8 mouse cellular contexts compared by ENCODE assay signal in the genomic region with DNA sequence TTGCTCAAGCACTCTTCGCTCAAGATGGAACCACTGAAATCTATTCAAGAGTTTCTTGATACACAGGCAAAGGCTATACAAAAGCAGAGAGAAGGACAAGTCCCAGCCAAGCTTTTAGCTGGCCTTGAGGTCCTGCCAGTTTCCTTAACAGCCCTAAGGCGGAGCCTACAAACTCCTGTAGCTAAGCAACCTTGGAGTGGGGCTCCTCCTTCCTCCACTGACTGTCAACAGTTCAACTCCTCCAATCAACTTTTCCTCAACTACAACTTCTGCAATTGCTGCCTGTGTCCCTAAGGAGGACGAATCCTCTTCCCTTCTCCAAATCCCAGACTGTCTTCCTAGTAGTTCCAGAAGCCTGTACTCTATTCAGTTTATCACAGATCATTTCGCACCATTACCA. TPM values are rescaled to one million over a fixed set of nuclear protein-coding genes. Genes with fewer than 3 reads are reported as not detected.
A peak's percentile ranks its signal among the peaks of the same experiment; 100 is the strongest.
DNase-seq lines count a peak whose midpoint lies in the region; ATAC-seq and TF ChIP-seq lines count a peak whose summit lies in the region.

No protein-coding gene starts in this region.

- H3K27me3 ChIP-seq in megakaryocyte, embryonic 14.5 days (replicated peaks), result peaks cover 6% of the 10 kb centered on the region
- no peaks in the 10 kb centered on the region for H3K27me3 ChIP-seq in stomach, embryonic 16.5 days (ENCODE audit: control insufficient read depth, insufficient read depth, low read length)

- H3K4me2 ChIP-seq in stomach, embryonic 16.5 days (ENCODE audit: low read depth, low read length), result peak overlapping the region; percentile 79

- ATAC-seq in activated CD4-positive, CD25-positive, alpha-beta regulatory T cell, adult 4 months, result peak; percentile 33
- ATAC-seq in stomach, embryonic 16.5 days (ENCODE audit: insufficient read depth, low FRiP score), result peak; percentile 71; the same call in 1 of the 2 replicates

- peaks cover 32% of the 10 kb centered on the region for H3K36me3 ChIP-seq in megakaryocyte, embryonic 14.5 days (replicated peaks; ENCODE audit: low read length)
- no peaks in the 10 kb centered on the region for H3K36me3 ChIP-seq in stomach, embryonic 16.5 days (ENCODE audit: control insufficient read depth, insufficient read depth, low read length)

- H3K4me1 ChIP-seq in megakaryocyte, embryonic 14.5 days, result peaks cover 63% of the 10 kb centered on the region
- H3K4me1 ChIP-seq in stomach, embryonic 16.5 days (ENCODE audit: control insufficient read depth, insufficient read depth, low read length), result peaks cover 23% of the 10 kb centered on the region

- H3K9ac ChIP-seq in stomach, embryonic 16.5 days (ENCODE audit: low read length), result peak overlapping the region; percentile 92

- DNase-seq in layer of hippocampus, adult 2 months (ENCODE audit: low spot score in 2 of 2), result peak in 1 of 2 experiments; percentile 60
- DNase-seq in layer of hippocampus, postnatal 36 days, result no peak
- peak; percentile 53 for DNase-seq in fibroblast of lung, adult 2 months (ENCODE audit: low read depth)
- DNase-seq in heart, postnatal 14 days, result peak; percentile 47 to 53
- peak; percentile 70 to 80 for DNase-seq in kidney, postnatal 36 days

- no peak for TF ChIP-seq CTCF in layer of hippocampus, adult 2 months (conservative IDR thresholded peaks at IDR 0.05)

- intact Hi-C loops in heart, postnatal 14 days (cut with DNase I), result no loop called here

- WGBS in stomach, embryonic 16.5 days, result 38% methylated on average over 4 of the region's 4 CpGs

- peak overlapping the region; percentile 64 for H3K4me3 ChIP-seq in layer of hippocampus, adult 2 months
- H3K4me3 ChIP-seq in megakaryocyte, embryonic 14.5 days (replicated peaks), result peak overlapping the region; percentile 98
- peak overlapping the region; percentile 92 for H3K4me3 ChIP-seq in stomach, embryonic 16.5 days (replicated peaks; ENCODE audit: low read length)

- H3K27ac ChIP-seq in layer of hippocampus, adult 2 months, result peak overlapping the region; percentile 96
- peak overlapping the region; percentile 68 for H3K27ac ChIP-seq in stomach, embryonic 16.5 days (ENCODE audit: low read length)

- H3K9me3 ChIP-seq in megakaryocyte, embryonic 14.5 days, result no peaks in the 10 kb centered on the region
- H3K9me3 ChIP-seq in stomach, embryonic 16.5 days (replicated peaks; ENCODE audit: control insufficient read depth, low read length), result no peaks in the 10 kb centered on the region

RNA-seq across cellular contexts. Expression of a gene that starts 36.4 kb away (rescaled TPM):
- total RNA-seq in layer of hippocampus, adult 2 months (2021), result 10 to 100 TPM; 57.9 to 61.0 TPM
- 10 to 100 TPM; 56.4 to 59.3 TPM for total RNA-seq in layer of hippocampus, postnatal 36 days (2021)
- polyA plus RNA-seq in activated CD4-positive, CD25-positive, alpha-beta regulatory T cell, adult 4 months (2017; shearing (Covaris generic)), result 1 to 10 TPM; 7.5 to 8.2 TPM
- total RNA-seq in heart, postnatal 14 days (2021), result 10 to 100 TPM; 22.8 to 25.4 TPM
- 2.0 TPM in 1 of 2 replicates, not detected in the other for polyA plus RNA-seq in megakaryocyte, embryonic 14.5 days (2012; ENCODE audit: insufficient read depth, low replicate concordance)
- polyA plus RNA-seq in stomach, embryonic 16.5 days (2015; fragmentation: Nextera tagmentation; extraction: Ambion mirVana), result 4.0 and 4.1 TPM in 2 replicates

Comparison
In these comparisons a context has a peak if more than half of its experiments do, and no peak if none do; other contexts are left out.
1. DNase-seq: peak in fibroblast of lung, adult 2 months (single experiment), heart, postnatal 14 days (2 of 2) and kidney, postnatal 36 days (2 of 2); none in layer of hippocampus, postnatal 36 days (0 of 2).
2. Peak in every context shown above with its lines, with median percentiles within 50 percentile points of each other: H3K4me3 ChIP-seq.